In the genomic region with DNA sequence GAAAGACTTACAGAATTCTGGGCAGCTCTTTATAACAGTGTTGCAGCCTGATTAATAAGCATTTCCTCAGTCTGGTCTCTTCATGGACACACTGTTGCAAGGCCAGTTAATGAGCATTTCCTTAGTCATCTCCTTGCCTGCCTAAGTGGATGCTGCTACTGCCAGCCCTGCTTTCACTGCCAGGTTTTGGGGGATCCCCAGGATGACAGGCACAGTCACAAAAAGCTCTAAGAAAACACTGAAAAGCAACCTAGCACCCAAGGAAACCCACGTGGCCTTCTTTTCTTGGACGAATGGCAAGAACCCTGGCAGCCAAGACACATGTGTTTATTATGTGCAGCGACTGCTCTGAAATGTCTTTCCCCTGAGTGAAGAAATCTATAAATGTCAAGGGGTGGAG, we compare ENCODE assay signal across 12 mouse cellular contexts. TPM values are rescaled to one million over a fixed set of nuclear protein-coding genes. Genes with fewer than 3 reads are reported as not detected.
DNase-seq lines count a peak whose midpoint lies in the region; ATAC-seq and TF ChIP-seq lines count a peak whose summit lies in the region.
"Had no signal": no experiment of that assay in that cellular context is flagged by ENCODE, and none has a peak within 500 bp of the region (broad histone marks: within the 10 kb centered on the region; RNA-seq: fewer than 3 reads in every experiment).

No protein-coding gene starts in this region.

- H3K27ac ChIP-seq in lung, postnatal 0 days (ENCODE audit: low read length) = no peak overlapping the region
- H3K27ac ChIP-seq: embryonic facial prominence, embryonic 12.5 days; hindbrain, embryonic 13.5 days; neural tube, embryonic 15.5 days had no signal

- H3K36me3 ChIP-seq in lung, postnatal 0 days (ENCODE audit: insufficient read depth, low read length) = no peaks in the 10 kb centered on the region
- H3K36me3 ChIP-seq: embryonic facial prominence, embryonic 12.5 days; hindbrain, embryonic 13.5 days; neural tube, embryonic 15.5 days had no signal

- H3K4me2 ChIP-seq in lung, postnatal 0 days (replicated peaks; ENCODE audit: low read depth, low read length) = no peak overlapping the region
- H3K4me2 ChIP-seq: embryonic facial prominence, embryonic 12.5 days; hindbrain, embryonic 13.5 days; neural tube, embryonic 15.5 days had no signal

- H3K4me3 ChIP-seq in lung, postnatal 0 days (ENCODE audit: low read depth, low read length) = no peak overlapping the region
- H3K4me3 ChIP-seq: embryonic facial prominence, embryonic 12.5 days; hindbrain, embryonic 13.5 days; neural tube, embryonic 15.5 days had no signal

- ATAC-seq in lung, postnatal 0 days = peak; percentile 75

- TF ChIP-seq CTCF in lung, postnatal 0 days (IDR thresholded peaks at IDR 0.05) = no peak

- no peak overlapping the region for H3K9ac ChIP-seq in lung, postnatal 0 days (replicated peaks; ENCODE audit: low read depth)
- H3K9ac ChIP-seq: embryonic facial prominence, embryonic 12.5 days; hindbrain, embryonic 13.5 days; neural tube, embryonic 15.5 days had no signal

- 0 out of 2 replicates have a peak, but pooled peaks have one; percentile 10 for TF ChIP-seq EP300 in lung, postnatal 0 days (IDR thresholded peaks at IDR 0.05)

- WGBS in lung, postnatal 0 days = 53% methylated on average over 3 of the region's 3 CpGs

- H3K9me3 ChIP-seq in lung, postnatal 0 days (ENCODE audit: low read length) = no peaks in the 10 kb centered on the region
- H3K9me3 ChIP-seq: embryonic facial prominence, embryonic 12.5 days; hindbrain, embryonic 13.5 days; neural tube, embryonic 15.5 days had no signal

- peak; percentile 30 to 39 for DNase-seq in cerebellum, postnatal 10 days
- DNase-seq in cerebellum, adult 9-10 months = no peak
- peak; percentile 8 to 34 for DNase-seq in left cerebral cortex, adult 9 months (ENCODE audit: low spot score in 2 of 2)
- DNase-seq in left cerebral cortex, adult 11 months (ENCODE audit: low spot score) = no peak
- peak; percentile 36 for DNase-seq in fibroblast of lung, adult 2 months (ENCODE audit: low read depth)
- DNase-seq in lung, postnatal 0 days (ENCODE audit: low spot score) = peak; percentile 84
- no peak for DNase-seq in spleen, adult 18-20 months
- no peak for DNase-seq in T-cell, adult 2 months (ENCODE audit: low spot score)
- DNase-seq: cerebellum, adult 11-12 months had no signal

- H3K27me3 ChIP-seq in lung, postnatal 0 days (replicated peaks; ENCODE audit: insufficient read depth, low read length) = no peaks in the 10 kb centered on the region
- H3K27me3 ChIP-seq: embryonic facial prominence, embryonic 12.5 days; hindbrain, embryonic 13.5 days; neural tube, embryonic 15.5 days had no signal

- 0 out of 2 replicates have a peak, but pooled peaks cover 3% of the 10 kb centered on the region for H3K4me1 ChIP-seq in lung, postnatal 0 days (ENCODE audit: insufficient read depth, low read depth, low read length)
- H3K4me1 ChIP-seq: hindbrain, embryonic 13.5 days had no signal

RNA-seq across cellular contexts. Expression of gene Thsd4, which starts 41.8 kb away (rescaled TPM):
- polyA plus RNA-seq in lung, postnatal 0 days (2015; fragmentation: Nextera tagmentation; extraction: Ambion mirVana) = 3.4 and 3.6 TPM in 2 replicates

Comparison
In these comparisons a context has a peak if more than half of its experiments do, and no peak if none do; other contexts are left out.
1. DNase-seq: peak in cerebellum, postnatal 10 days (2 of 2), left cerebral cortex, adult 9 months (2 of 2), fibroblast of lung, adult 2 months (single experiment) and lung, postnatal 0 days (single experiment); none in cerebellum, adult 9-10 months (single experiment), left cerebral cortex, adult 11 months (single experiment), spleen, adult 18-20 months (0 of 2) and T-cell, adult 2 months (single experiment).